Mouse (Mus musculus): Measurements from ENCODE around the gene Cwc22.

DNA sequence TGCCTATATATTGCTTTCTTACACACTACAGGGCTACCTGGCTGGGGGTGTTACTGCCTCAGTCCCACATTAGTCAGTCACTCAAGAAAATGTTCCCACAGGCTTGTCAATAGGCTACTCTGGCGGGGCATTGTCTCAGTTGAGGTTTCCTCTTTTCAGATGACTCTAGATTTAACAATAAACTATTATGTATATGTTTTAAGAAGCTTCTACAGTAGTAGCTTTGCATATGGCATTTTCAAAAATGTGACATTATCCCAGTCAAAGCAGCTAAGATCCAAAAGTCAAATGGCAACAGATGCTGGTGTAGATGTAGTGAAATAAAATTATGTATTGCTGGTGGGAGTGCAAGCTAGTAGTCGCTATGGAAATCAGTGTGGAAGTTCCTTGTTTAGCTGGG, 27.1 kb upstream of the Cwc22 start:
- no peak for TF ChIP-seq POLR2A (IDR thresholded peaks at IDR 0.05; ENCODE audit: control insufficient read depth, extremely low read depth, insufficient read depth, low read length, poor library complexity)
- no peak for TF ChIP-seq CTCF (IDR thresholded peaks at IDR 0.05; ENCODE audit: borderline replicate concordance, control insufficient read depth, extremely low read depth, insufficient read depth, low read length, poor library complexity)
